Mouse (Mus musculus): ENCODE measurements at regions not wholly inside any gene's neighbourhood (a gene's known extent, or its start where the extent isn't known, plus 50 kb on each side); places are given as distances from the start of the nearest gene placed in this dataset.

DNA sequence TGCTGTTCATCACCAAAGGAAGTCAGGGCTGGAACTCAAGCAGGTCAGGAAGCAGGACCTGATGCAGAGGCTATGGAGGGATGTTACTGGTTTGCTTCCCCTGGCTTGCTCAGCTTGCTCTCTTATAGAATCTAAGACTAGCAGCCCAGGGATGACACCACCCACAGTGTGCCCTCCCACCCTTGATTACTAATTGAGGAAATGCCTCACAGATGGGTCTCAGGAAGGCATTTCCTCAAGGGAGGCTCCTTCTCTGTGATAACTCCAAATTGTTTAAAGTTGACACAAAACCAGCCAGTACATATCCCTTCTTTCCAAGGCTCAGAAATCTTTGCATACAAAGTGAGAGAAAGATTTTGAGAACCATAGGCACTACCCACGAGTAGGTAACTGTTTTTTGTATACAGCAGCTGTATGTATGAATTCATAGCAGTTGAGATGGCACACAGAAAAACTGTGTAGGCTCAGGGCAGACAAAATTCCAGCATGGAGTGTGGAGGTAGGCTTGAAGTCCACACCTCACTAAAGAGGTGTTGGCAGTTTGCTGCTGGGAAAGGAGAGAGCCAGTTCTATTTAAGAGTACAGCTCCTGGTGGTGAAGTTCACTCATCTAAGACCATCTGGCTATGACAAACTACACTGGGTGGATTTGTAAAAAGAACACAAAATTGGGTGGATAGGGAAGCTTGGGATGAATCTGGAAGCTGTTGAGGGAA, 317.0 kb downstream of the Epm2a start:
- Histone ChIP-seq H3K4me3 (ENCODE audit: insufficient read depth, low read depth, low read length) (no peak overlapping the region), H3K36me3 (ENCODE audit: control insufficient read depth, insufficient read depth, low read length) (no peaks in the 10 kb centered on the region), H3K27ac (ENCODE audit: insufficient read depth, low read depth, low read length) (no peak overlapping the region), H3K27me3 (replicated peaks; ENCODE audit: control insufficient read depth, insufficient read depth, low read length) (no peaks in the 10 kb centered on the region), H3K4me1 (ENCODE audit: control insufficient read depth, insufficient read depth, low read length) (no peaks in the 10 kb centered on the region)
- TF ChIP-seq POLR2A (IDR thresholded peaks at IDR 0.05; ENCODE audit: low read depth, low read length): no peak
- no peak for TF ChIP-seq CTCF (conservative IDR thresholded peaks at IDR 0.05; ENCODE audit: insufficient read depth, insufficient read length, low read depth, low read length)
- WGBS: 45% methylated on average over 1 of the region's 1 CpGs
- no peak for DNase-seq

DNA sequence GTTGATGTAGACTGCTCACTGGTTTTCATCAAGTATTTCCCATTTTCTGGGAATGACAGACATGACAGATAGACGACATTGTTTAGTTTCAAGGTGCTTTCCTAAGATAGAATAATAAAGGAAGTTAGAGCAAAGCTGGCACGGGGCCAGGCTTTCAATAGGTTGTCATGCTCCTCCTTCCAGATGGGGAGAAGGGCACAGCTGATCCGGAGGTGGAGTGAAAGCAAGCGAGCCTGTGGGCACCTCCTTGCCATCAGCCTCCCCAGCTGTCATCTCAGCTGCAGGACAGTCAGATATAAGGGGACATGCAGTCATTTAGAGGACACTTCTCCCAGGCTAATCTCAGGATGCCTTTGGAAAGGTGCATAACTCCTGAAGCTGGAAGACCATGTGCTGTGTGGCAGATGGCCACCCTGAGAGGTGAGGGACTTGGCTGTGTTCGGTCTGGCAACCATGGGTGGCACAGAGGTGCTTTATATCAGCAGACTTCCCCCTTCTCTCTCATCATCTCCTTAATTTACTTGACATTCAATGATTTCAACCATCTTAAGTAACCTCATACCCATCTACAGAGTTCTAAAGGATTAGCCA, 318.6 kb downstream of the Epm2a start:
- TF ChIP-seq CTCF (conservative IDR thresholded peaks at IDR 0.05; ENCODE audit: insufficient read depth, insufficient read length, low read depth, low read length) (no peak), POLR2A (IDR thresholded peaks at IDR 0.05; ENCODE audit: low read depth, low read length) (no peak)
- 50% methylated on average over 5 of the region's 5 CpGs for WGBS
- no peaks in the 10 kb centered on the region for H3K4me1 ChIP-seq (ENCODE audit: control insufficient read depth, insufficient read depth, low read length)

DNA sequence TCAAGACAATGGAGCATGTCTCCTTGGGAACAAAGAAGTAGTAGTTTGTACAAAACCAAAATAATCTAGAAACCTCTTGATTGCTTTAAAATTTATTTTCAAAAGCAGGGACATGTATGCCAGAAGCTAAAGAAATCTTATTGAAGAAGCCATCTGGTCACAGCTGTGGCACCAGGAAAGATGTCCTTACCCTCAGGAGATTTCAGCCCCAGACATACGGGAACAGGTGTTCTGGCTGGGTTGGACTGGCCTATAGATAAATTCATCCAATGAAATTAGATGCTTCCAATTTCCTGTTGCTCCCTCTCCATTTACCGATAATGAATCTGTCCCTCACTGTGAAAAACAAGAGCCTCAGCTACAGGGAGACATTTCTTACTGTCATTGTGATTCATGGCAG, 366.5 kb downstream of the Epm2a start:
- WGBS: 40% methylated on average over 2 of the region's 2 CpGs
- no peak overlapping the region for H3K4me3 ChIP-seq (ENCODE audit: insufficient read depth, low read depth, low read length)
- no peak for DNase-seq
- H3K27ac ChIP-seq (ENCODE audit: insufficient read depth, low read depth, low read length): no peak overlapping the region
- no peaks in the 10 kb centered on the region for H3K4me1 ChIP-seq (ENCODE audit: control insufficient read depth, insufficient read depth, low read length)
- H3K27me3 ChIP-seq (replicated peaks; ENCODE audit: control insufficient read depth, insufficient read depth, low read length): no peaks in the 10 kb centered on the region
- no peak for TF ChIP-seq CTCF (conservative IDR thresholded peaks at IDR 0.05; ENCODE audit: insufficient read depth, insufficient read length, low read depth, low read length)
- TF ChIP-seq POLR2A (IDR thresholded peaks at IDR 0.05; ENCODE audit: low read depth, low read length): no peak
- H3K36me3 ChIP-seq (ENCODE audit: control insufficient read depth, insufficient read depth, low read length): no peaks in the 10 kb centered on the region

More for the DNA sequence above, 318.6 kb downstream of the Epm2a start:
- Histone ChIP-seq H3K27me3 (replicated peaks; ENCODE audit: control insufficient read depth, insufficient read depth, low read length) (no peaks in the 10 kb centered on the region), H3K36me3 (ENCODE audit: control insufficient read depth, insufficient read depth, low read length) (no peaks in the 10 kb centered on the region), H3K4me3 (ENCODE audit: insufficient read depth, low read depth, low read length) (no peak overlapping the region), H3K27ac (ENCODE audit: insufficient read depth, low read depth, low read length) (no peak overlapping the region)
- no peak for DNase-seq

DNA sequence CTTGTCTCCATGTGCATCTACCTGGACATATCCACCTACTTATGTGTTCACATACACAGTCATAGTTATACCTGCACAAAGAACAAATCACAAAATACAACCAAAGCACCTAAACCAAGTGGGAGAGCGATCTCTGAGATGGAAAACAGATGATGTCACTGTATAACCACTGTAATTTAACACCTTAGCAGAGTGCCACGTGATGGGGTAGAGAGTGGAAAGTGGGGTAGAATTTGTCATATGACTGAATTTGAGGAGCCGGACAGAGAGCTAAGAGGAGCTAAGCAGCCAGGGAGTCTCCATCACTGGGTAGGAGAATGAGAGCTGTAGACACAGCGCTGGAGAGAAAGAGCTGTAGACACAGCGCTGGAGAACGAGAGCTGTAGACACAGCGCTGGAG, 381.6 kb downstream of the Epm2a start:
- TF ChIP-seq POLR2A (IDR thresholded peaks at IDR 0.05; ENCODE audit: low read depth, low read length): no peak
- no peak for TF ChIP-seq CTCF (conservative IDR thresholded peaks at IDR 0.05; ENCODE audit: insufficient read depth, insufficient read length, low read depth, low read length)
- no peaks in the 10 kb centered on the region; the same call in 1 of the 2 replicates for H3K27me3 ChIP-seq (replicated peaks; ENCODE audit: control insufficient read depth, insufficient read depth, low read length)
- 80% methylated on average over 7 of the region's 7 CpGs for WGBS
- no peak overlapping the region for H3K27ac ChIP-seq (ENCODE audit: insufficient read depth, low read depth, low read length)
- DNase-seq: no peak
- H3K36me3 ChIP-seq (ENCODE audit: control insufficient read depth, insufficient read depth, low read length): no peaks in the 10 kb centered on the region
- no peak overlapping the region for H3K4me3 ChIP-seq (ENCODE audit: insufficient read depth, low read depth, low read length)
- H3K4me1 ChIP-seq (ENCODE audit: control insufficient read depth, insufficient read depth, low read length): no peaks in the 10 kb centered on the region

DNA sequence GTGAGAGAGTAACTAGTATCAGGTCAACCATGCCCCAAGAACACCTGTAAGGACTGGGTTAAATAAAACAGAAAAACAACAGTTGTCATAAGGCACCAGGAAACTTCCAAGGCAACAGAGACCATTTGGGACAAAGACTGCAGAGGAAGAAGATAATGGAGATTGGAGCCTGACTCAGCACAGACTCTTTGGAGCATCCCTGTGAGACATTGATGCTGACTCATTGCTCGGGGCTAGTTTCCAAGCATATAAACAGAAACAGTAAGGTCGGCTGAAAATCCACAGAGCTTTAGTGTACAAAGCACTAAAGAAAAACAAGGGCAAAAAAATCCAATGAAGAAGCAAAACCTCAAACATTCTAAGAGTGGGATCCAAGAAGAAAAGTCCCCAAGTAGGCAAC, 386.3 kb downstream of the Epm2a start:
- Histone ChIP-seq H3K4me3 (ENCODE audit: insufficient read depth, low read depth, low read length) (no peak overlapping the region), H3K4me1 (ENCODE audit: control insufficient read depth, insufficient read depth, low read length) (no peaks in the 10 kb centered on the region), H3K27ac (ENCODE audit: insufficient read depth, low read depth, low read length) (no peak overlapping the region), H3K36me3 (ENCODE audit: control insufficient read depth, insufficient read depth, low read length) (no peaks in the 10 kb centered on the region), H3K27me3 (replicated peaks; ENCODE audit: control insufficient read depth, insufficient read depth, low read length) (no peaks in the 10 kb centered on the region; the same call in 1 of the 2 replicates)
- WGBS: 74% methylated on average over 2 of the region's 2 CpGs
- DNase-seq: no peak
- TF ChIP-seq POLR2A (IDR thresholded peaks at IDR 0.05; ENCODE audit: low read depth, low read length) (no peak), CTCF (conservative IDR thresholded peaks at IDR 0.05; ENCODE audit: insufficient read depth, insufficient read length, low read depth, low read length) (no peak)

DNA sequence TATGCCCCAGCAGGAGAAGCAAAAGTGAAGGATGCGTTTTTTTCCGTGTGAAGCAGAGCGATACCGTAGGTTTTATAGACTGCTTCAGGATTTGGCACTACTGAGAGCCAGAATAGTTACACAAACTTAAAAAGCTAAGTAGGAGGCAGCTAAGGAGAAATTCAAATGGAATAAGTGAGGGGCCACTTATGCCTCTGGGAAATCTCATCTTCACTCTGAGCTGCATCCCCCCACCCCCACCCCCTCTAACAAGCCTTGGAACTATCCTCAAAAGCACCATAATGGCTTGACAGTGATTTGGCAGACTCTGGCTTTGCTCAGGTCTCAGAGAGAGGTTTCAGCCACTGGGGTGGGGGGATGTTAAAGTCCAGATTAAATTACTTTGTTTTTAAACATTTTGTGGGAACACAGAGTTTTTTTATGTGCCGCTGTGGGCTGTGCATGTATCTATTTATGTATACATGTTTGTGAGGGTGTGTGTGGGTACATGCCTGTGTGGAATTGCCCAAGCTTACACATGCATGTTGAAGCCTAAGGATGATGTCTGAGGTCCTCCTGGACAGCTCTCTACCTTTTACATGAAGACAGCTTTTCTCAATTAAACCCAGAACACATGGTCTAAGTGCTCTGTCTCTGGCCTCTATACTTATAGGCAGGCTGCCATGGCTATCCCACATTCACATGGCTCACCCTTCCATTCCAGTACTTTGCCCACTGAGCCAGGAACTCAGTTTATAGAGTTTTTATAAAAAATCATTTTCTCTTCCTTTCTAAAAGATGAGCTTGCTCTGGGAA, 396.6 kb downstream of the Epm2a start:
- WGBS: 63% methylated on average over 5 of the region's 5 CpGs

DNA sequence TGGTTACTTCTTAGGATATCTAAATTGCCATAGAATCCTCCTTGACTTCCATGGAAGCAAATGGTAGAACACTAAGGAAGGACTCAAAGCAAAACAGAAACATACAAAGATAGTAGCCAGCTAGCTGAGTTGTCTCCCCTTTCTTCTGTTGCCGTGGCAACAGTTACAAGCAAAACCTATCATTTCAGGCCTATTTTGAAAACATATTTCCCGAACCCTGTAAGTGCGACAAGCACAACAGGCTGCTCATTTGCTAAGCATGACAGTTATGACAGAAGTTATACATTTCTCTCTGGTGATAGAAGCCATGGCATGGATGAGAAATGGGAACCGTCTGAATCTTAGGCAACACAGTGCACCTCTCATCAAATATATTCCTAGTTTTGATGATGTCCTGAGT, 402.4 kb downstream of the Epm2a start:
- DNase-seq: no peak
- TF ChIP-seq POLR2A (IDR thresholded peaks at IDR 0.05; ENCODE audit: low read depth, low read length): no peak
- TF ChIP-seq CTCF (conservative IDR thresholded peaks at IDR 0.05; ENCODE audit: insufficient read depth, insufficient read length, low read depth, low read length): no peak

More for the DNA sequence above, 396.6 kb downstream of the Epm2a start:
- no peak for DNase-seq
- no peaks in the 10 kb centered on the region for H3K36me3 ChIP-seq (ENCODE audit: control insufficient read depth, insufficient read depth, low read length)
- H3K4me1 ChIP-seq (ENCODE audit: control insufficient read depth, insufficient read depth, low read length): no peaks in the 10 kb centered on the region
- TF ChIP-seq CTCF (conservative IDR thresholded peaks at IDR 0.05; ENCODE audit: insufficient read depth, insufficient read length, low read depth, low read length): no peak
- TF ChIP-seq POLR2A (IDR thresholded peaks at IDR 0.05; ENCODE audit: low read depth, low read length): no peak
- H3K4me3 ChIP-seq (ENCODE audit: insufficient read depth, low read depth, low read length): no peak overlapping the region
- no peaks in the 10 kb centered on the region for H3K27me3 ChIP-seq (replicated peaks; ENCODE audit: control insufficient read depth, insufficient read depth, low read length)
- no peak overlapping the region for H3K27ac ChIP-seq (ENCODE audit: insufficient read depth, low read depth, low read length)

More for the DNA sequence above, 402.4 kb downstream of the Epm2a start:
- Histone ChIP-seq H3K4me1 (ENCODE audit: control insufficient read depth, insufficient read depth, low read length) (no peaks in the 10 kb centered on the region), H3K27me3 (replicated peaks; ENCODE audit: control insufficient read depth, insufficient read depth, low read length) (no peaks in the 10 kb centered on the region), H3K4me3 (ENCODE audit: insufficient read depth, low read depth, low read length) (no peak overlapping the region), H3K27ac (ENCODE audit: insufficient read depth, low read depth, low read length) (no peak overlapping the region), H3K36me3 (ENCODE audit: control insufficient read depth, insufficient read depth, low read length) (no peaks in the 10 kb centered on the region)
- WGBS: 88% methylated on average over 4 of the region's 4 CpGs

Data from kidney, adult 2 months (tissue).